Mouse (Mus musculus) heart, adult 18-20 months (tissue): ENCODE measurements around the gene Gm11032. TPM values are rescaled to one million over a fixed set of nuclear protein-coding genes. Genes with fewer than 3 reads are reported as not detected.
"Not testable (repeated sequence)": the region's sequence is repeated elsewhere in the genome, so short reads cannot be mapped to it uniquely, and the experiment has no call there.

Source experiments
- DNase-seq, 2 experiments: peaks; one replicate each; pipeline ENCODE4 v3.0.0; 2021 to 2022; ENCODE audit warnings: mixed read lengths in 1 of 2
- long read RNA-seq, 2 experiments: library from polyadenylated mRNA; stranded (forward); transcript quantifications; one replicate each; pipeline ENCODE4 v2.0.0; 2021
- total RNA-seq, 2 experiments: library from RNA; stranded (reverse); gene quantifications; 2 replicates each; pipeline ENCODE4 v1.2.3; 2021

Gm11032 gene
- total RNA-seq: not detected
- long read RNA-seq, experiment 1: 0 reads
- long read RNA-seq, experiment 2: 0 reads

DNA sequence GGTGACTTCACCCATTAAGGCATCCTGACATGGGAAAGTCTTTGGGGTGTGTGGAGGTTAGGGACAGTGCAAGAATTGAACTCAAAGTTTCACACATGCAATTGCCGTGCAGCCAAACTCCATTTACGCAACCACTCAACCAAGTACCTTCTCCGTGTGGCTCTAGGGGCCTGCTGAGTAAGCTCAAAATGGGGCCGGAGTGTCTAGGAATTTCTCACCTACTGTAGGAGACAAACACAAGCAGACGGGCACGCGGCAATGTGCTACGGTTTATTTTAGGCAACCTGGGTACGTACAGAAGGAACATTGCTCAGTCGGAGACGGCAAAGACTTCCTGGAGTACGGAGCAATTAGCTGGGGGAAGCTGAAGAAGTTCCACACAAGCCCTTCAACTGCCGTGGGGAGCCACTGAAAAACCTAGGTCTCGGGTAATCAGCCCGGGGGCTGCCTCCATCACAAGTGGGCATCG is at the start of gene Gm11032:
TSS of gene Gm11032 (plus strand) at position 51 of the 469 bp plus-strand sequence.
- peak in 1 of 2 experiments; percentile 18 for DNase-seq

- DNase-seq: peak; percentile 63 to 64
Observed at GRCm38 (mm10) chr11:4571491-4571901, 48.4 kb upstream of the Gm11032 start.

- not testable (repeated sequence) for DNase-seq
Observed at GRCm38 (mm10) chr11:4576090-4576732, 43.7 kb upstream of the Gm11032 start.

DNA sequence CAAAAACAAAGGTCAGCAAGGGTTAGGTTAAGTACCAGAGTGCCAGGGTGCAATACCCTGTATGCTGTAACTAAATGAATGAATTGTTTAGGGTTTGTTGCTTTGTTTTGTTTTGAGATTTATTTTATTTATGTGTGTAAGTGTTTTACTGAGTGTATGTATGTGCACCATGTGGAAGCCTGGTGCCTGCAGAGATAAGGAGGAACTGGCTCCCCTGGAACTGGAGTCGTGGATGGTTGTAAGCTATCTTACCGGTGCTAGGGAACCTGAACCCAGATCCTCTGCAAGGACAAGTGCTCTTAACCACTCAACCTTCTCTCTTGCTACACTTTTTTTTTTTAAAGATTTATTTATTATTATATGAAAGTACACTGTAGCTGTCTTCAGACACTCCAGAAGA is 42.8 kb upstream of the Gm11032 start:
- DNase-seq: no peak

DNA sequence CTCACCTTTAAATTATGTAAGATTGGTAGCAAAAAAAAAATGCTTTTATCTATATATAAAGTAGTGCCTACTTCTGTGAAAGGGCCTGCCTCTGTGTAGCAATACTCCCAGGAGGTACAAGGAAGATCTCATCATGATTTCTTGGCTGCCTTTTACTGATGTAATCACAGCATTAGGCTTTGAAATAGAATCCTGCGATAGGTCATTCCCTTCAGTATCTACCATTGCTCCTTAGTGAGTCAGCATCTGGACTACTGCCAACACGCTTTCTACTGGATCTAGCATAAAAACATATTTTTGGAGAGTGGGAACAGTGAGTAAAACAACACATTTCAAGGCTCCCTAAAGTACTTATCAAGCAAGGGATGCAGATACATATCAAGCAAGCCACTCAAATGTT is 41.2 kb upstream of the Gm11032 start:
- DNase-seq: peak; percentile 74 to 80

DNA sequence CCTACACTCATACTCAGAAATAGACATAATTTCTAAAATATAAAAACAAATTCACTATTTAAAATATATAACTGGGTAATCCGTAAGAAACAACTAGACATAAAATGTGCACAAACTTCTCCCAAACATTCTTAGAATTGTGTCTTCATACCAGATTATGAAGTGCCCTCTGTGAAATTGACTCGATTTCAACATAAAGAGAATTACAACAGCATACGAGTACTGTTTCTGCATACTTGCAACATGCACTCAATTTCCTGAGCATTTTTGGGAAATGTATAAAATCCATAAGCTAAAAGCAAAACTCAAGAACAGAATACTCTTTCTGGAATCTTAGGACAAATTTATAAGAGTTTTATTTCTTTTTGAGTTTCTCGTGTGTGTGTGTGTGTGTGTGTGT is 28.1 kb upstream of the Gm11032 start:
- no peak for DNase-seq

DNA sequence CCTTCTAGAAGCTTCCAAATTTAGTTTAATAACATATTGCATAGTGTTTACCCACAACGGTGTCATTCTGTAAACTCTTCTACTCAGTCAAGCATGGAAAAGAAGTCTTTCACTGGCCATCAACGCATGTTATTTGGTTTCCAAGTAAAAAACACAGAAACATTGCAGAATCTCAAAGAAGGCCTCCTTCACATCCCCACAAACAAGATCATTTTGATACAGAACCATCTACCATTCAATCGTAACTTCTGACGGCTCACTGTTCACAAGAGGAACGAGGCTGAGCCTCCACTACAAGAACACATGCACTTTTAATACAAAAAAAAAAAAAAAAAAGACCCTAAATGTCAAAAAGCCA is 26.4 kb upstream of the Gm11032 start:
- DNase-seq: no peak

DNA sequence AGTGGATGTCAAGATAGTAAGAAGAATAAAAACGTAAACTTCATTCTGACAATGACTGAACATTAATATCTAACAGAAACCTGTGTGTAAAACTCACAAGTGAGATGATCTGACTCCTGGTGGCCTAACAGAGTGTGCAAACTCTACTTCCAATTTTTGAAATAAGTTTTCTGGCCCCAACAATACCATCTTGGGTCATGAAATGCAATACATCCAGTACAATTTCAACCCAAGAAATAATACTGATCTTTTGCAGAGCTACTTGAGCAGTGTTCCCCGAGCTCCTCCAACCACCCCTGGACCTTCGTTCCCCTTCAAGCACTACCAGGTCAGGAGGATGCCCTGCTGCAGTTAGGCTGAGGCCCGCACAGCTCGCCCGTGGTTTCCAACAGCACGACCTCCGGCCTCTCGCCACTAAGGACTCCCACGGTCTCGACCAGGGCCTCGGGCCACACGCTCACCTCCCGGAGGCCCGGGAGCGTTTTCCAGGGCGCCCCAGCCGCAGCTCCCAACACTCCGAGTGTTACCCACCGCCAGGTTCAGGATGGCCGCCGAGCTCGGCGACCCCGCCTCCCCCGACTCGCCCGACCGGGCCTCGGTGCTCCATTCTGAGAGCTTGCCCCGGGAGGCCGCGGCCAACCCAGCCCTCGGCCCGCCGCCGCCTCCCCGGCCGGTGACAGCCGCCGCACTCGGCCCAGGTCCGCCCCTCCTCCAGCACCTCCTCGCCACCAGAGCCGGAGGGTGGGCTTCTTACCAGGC is 25.8 kb upstream of the Gm11032 start:
- DNase-seq: peak; percentile 51 to 72

DNA sequence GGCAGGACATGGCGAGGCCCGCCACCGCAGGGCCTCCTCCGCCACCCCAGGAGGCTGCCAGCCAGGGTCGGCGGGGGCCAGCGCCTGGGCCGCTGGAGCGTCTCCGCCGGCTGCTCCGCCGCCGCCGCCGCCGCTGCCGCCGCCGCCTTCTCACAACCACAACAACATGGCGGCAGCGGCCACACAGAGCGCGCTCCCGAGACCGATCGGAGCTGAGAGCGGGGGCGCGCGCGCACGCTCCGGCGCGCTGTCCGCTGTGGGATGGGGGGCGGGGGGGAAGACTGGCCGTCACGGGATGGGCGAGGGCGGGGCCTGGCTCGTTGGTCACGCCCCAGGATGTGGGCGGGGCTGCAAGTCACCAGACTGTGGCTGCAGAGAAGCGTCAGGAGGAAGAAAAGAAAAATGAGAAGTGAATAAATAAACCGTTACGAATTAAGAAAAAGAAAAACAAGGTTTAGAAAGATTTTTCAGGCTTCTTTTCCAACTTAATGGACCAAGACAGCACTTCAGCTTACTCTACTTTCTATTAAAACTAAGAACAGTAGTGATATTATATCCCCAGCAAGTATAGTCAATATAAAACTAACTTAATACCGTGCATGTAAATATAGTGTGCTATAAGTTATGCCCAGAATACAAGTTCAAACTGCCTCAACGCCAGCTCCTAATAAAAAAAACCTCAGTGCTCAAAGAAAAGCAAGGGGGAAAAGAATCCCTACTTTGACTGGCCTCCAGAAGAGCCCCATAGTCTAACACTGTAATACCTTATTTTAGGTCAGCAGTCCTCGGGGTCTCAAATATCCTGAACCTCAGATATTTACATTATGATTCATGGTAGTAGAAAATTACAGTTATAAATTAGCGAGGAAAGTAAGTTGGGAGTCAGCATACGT is 25.0 kb upstream of the Gm11032 start, which contains the start of gene Mtmr3:
TSS of gene Mtmr3 (minus strand) at position 256 of the 893 bp plus-strand sequence.
- peak; percentile 97 for DNase-seq

GRCm38 (mm10) chr11:4598411-4598810 is 21.5 kb upstream of the Gm11032 start:
- DNase-seq: no peak

DNA sequence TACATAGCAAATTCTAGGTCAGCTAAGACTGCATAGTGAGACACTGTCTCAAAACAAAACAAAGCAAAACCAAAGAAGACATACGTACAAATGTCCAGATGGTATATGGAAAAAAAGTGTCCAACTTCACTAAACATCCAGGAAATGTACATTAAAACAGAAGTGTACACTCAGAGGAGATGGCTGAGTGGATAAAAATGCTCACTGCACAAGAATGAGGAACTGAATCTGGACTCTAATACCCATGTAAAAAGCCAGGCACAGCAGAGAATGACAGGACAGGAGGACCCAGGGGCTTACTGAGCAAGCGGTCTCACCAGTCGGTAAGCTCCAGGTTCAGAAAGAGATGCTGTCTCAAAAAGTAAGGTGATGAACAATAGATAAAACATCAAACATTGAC is 20.0 kb upstream of the Gm11032 start:
- DNase-seq: no peak

DNA sequence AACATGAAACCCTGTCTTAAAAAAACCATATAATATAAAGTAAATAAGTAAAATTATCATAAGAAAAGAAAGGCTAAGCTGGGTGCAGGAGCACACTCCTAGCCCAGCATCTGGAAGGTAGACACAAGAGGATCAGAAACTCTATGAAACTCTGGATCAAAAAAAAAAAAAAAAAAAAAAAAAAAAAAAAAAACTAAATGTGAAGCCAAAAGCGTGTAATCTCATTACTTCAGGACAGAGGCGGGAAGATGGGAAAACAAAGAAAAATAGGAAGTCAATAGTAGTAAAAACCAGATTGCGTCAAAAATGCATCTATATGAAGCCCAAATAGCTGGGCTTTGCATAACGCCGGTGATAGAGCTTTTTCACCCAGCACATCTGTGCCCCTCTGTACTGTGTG is 18.0 kb upstream of the Gm11032 start:
- DNase-seq: no peak

DNA sequence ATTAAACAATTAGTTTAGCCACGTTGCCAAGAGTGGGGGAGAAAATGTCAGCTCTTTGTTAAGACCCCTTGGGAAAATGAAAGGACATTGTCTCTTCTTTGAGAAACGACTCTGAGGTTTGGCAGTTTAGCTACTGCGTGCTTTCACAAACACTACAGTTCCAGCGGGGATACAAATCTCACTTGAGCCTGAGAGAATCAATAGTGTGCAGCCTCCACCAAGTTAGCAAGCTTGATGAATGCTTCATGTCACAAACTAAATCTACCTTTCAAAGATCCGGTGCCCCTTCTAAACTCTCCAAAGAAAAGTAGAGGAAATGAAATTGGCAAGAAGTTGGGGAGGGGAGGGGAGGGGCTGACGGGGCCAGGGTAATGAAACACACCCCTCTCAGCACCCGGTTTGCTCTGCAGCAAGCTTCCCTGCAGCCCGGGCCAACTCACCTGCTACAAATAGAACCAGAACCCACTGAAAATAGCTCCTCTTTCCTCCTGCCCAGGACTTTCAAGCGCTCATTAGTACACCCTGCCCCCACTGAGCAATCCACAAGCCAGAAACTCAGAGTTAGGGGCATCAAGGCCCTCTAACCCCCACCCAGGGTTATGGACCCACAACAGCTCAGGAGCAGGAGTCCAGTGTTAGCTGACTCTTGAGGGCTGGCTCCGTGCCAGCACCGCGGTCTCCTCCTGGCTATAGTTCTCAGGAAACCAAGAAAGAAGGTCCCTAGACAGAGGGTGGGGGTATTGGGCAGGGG is 17.0 kb upstream of the Gm11032 start:
- DNase-seq: peak; percentile 67 to 73

- no peak for DNase-seq
Observed at GRCm38 (mm10) chr11:4604441-4604840, 15.4 kb upstream of the Gm11032 start.

DNA sequence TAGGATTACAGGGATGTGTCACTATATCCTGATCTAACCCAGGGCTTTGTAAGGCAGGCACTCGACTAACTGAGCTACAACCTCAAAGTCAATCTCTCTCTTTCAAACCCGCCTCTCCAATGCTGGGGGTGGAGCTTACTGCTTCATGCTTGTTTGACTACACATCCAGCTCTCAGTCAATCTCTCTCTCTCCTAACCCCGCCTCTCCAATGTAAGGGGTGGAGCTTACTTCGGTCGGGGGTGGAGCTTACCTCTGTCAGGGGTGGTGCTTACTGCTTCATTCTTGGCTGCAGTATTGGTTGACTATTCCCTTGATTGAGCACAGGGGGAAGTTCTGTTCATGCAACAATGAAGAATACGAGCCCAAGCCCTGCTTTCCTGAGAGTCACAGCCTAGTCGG is 14.5 kb upstream of the Gm11032 start:
- peak; percentile 57 to 58 for DNase-seq

- peak; percentile 61 to 64 for DNase-seq
Observed at GRCm38 (mm10) chr11:4606541-4606940, 13.3 kb upstream of the Gm11032 start.

GRCm38 (mm10) chr11:4611904-4612303 is 8.0 kb upstream of the Gm11032 start:
- peak; percentile 44 to 45 for DNase-seq

DNA sequence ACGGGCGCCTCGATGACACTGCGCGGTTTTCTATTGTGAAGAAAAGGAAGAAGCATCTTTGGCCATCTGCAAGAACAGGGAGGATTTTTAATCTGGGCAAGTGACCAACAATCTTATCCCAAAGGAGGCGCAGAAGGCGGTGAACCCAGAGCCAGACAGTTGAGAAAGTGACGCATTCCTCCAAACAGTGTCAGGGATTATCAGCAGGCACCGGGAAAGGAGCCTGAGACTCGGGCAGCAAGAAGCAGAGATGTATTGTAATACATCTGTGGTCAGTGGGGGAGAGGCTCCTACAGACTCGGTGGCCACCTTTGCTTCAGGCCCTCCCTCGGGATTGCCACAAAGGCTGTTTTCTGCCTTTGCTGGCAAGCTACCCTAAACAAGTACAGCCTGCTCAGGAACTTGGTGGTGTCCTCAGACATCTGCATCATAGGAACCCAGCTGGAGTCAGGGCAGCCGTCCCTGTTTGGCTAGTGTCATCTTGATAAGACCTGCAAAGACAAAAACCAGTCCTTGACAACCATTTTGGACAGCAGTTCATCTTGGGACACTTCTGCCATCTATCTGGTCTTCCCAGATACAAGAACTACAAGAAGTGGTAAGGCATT is 738 bp downstream of the Gm11032 start:
- DNase-seq: peak; percentile 80 to 84

DNA sequence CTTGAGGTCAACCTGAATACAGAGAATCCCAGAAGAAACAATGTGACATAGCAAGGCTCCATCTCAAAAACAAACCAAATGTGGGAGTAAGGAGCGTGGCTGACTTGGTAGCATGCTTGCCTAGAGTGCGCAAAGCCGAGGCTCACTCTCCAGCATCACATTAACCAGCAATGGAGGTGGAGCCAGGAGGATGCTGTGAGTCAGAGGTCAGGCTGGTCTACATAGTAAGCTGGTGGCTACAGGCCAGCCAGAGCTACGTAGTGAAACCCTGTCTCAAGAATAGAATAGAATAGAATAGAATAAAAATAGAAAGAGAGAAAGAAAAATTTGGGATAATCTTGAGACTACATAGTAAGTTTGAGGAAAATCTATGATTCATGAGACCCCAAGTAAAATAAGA is 2.0 kb downstream of the Gm11032 start:
- peak in 1 of 2 experiments; percentile 41 for DNase-seq

- no peak for DNase-seq
Observed at GRCm38 (mm10) chr11:4622442-4622986, 2.6 kb downstream of the Gm11032 start.

- DNase-seq: no peak
Observed at GRCm38 (mm10) chr11:4622997-4623396, 3.1 kb downstream of the Gm11032 start.
